Mouse (Mus musculus) stomach, embryonic 16.5 days (tissue): ENCODE measurements at regions not wholly inside any gene's neighbourhood (a gene's known extent, or its start where the extent isn't known, plus 50 kb on each side); places are given as distances from the start of the nearest gene placed in this dataset. TPM values are rescaled to one million over a fixed set of nuclear protein-coding genes. Genes with fewer than 3 reads are reported as not detected.

Source experiments
- ATAC-seq: fragments of 200-750 bp; cut with Nextera tagmentation; 2 replicates; pipeline ENCODE4 v1.8.0; 2017; ENCODE audit warnings: moderate number of reproducible peaks, moderate TSS enrichment; ENCODE audit not compliant: insufficient read depth, low FRiP score
- H3K27ac ChIP-seq: fragments of 300-500 bp; sonication (generic); 2 replicates; pipeline ENCODE4 v1.5.1; 2014; ENCODE audit warnings: low read length
- H3K27me3 ChIP-seq: fragments of 300-500 bp; sonication (generic); 2 replicates; pipeline ENCODE4 v1.6.1; 2014; ENCODE audit warnings: low read length, control low read depth, mixed read lengths; ENCODE audit not compliant: control insufficient read depth, insufficient read depth
- H3K36me3 ChIP-seq: fragments of 300-500 bp; sonication (generic); 2 replicates; pipeline ENCODE4 v1.6.1; 2014; ENCODE audit warnings: low read length; ENCODE audit not compliant: control insufficient read depth, insufficient read depth
- H3K4me1 ChIP-seq: fragments of 300-500 bp; sonication (generic); 2 replicates; pipeline ENCODE4 v1.6.1; 2014; ENCODE audit warnings: low read length, control low read depth, mixed read lengths; ENCODE audit not compliant: control insufficient read depth, insufficient read depth
- H3K4me2 ChIP-seq: fragments of 300-500 bp; sonication (generic); 2 replicates; pipeline ENCODE4 v1.6.1; 2014; ENCODE audit warnings: low read depth, low read length, mixed read lengths
- H3K4me3 ChIP-seq: fragments of 300-500 bp; sonication (generic); replicated peaks from 2 replicates; pipeline ENCODE4 v1.5.1; 2014; ENCODE audit warnings: mild to moderate bottlenecking, low read length
- H3K9ac ChIP-seq: fragments of 300-500 bp; sonication (generic); 2 replicates; pipeline ENCODE4 v1.6.1; 2014; ENCODE audit warnings: low read length
- H3K9me3 ChIP-seq: fragments of 300-500 bp; sonication (generic); replicated peaks from 2 replicates; pipeline ENCODE4 v1.6.1; 2016; ENCODE audit warnings: low read length, control low read depth; ENCODE audit not compliant: control insufficient read depth
- WGBS: fragments of 180-500 bp; shearing (Covaris S2); extraction: QIAGEN DNeasy Blood & Tissue Kit; methylation state at CpG from one replicate; pipeline ENCODE4 v1.1.7; 2014; 5-methylcytosine and 5-hydroxymethylcytosine counted together
- microRNA-seq: library from miRNA; unstranded; fragments of <30 nt; microRNA quantifications from one replicate; pipeline ENCODE4, GENCODE M21; 2016

DNA sequence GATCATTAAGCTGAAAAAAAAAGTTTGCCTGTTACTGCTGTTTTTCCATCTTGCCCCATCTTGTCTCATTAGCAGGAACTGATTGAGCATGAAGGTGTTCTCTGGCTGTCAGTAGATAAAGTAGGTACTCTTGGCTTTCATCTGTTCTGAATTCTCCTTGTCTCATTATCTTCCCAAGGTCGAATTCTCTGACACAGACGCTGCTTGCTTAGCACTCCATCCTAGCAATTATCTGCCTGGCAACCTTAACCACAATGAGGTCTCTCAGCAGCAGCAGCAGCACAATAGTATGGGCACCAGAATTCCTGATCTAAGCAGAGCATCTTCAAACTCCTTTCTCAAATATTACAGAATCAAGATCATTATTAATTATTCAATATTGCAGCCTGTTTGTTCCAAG lies 52.3 kb upstream of the Cypt12 start:
- H3K27me3 ChIP-seq: no peaks in the 10 kb centered on the region
- H3K4me1 ChIP-seq: no peaks in the 10 kb centered on the region
- H3K9ac ChIP-seq: no peak overlapping the region
- WGBS: 33% methylated on average over 2 of the region's 2 CpGs
- H3K27ac ChIP-seq: no peak overlapping the region
- no peak overlapping the region for H3K4me2 ChIP-seq
- H3K36me3 ChIP-seq: no peaks in the 10 kb centered on the region
- H3K9me3 ChIP-seq: no peaks in the 10 kb centered on the region
- no peak overlapping the region for H3K4me3 ChIP-seq
- no peak for ATAC-seq

DNA sequence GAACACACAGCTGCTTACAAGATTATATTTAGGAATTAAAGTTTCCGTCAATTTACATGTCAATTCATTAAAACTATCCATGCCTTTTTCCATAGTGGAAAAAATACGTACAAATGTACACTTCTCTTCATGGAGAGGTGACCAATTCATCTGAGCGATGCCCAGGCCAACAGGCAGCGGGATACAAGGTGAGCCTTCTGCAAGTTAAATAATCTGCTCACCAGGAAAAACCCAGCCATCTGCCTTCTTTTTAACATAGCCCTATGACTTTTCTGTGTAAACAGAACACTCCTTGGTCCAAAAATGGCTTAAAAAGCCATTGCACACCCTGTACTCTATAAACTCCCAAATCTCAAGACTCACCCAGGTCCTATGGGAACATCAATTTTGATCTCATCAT lies 51.5 kb upstream of the Cypt12 start:
- WGBS: 83% methylated on average over 4 of the region's 4 CpGs

More for the DNA sequence above, 51.5 kb upstream of the Cypt12 start:
- no peak overlapping the region for H3K27ac ChIP-seq
- no peaks in the 10 kb centered on the region for H3K4me1 ChIP-seq
- H3K9ac ChIP-seq: no peak overlapping the region
- ATAC-seq: no peak
- H3K9me3 ChIP-seq: no peaks in the 10 kb centered on the region
- no peaks in the 10 kb centered on the region for H3K36me3 ChIP-seq
- H3K4me2 ChIP-seq: no peak overlapping the region
- no peak overlapping the region for H3K4me3 ChIP-seq
- H3K27me3 ChIP-seq: no peaks in the 10 kb centered on the region

Small RNA genes lying in the stretch of these regions (microRNA-seq; reads per million reads assigned to microRNA genes)
- not detected for gene Mir124a-2
